Mouse (Mus musculus): ENCODE measurements around the gene Gcnt7. TPM values are rescaled to one million over a fixed set of nuclear protein-coding genes. Genes with fewer than 3 reads are reported as not detected.
A peak's percentile ranks its signal among the peaks of the same experiment; 100 is the strongest.

Gcnt7 gene
- polyA plus RNA-seq, 1 experiment from 2014 or later, result 1.5 TPM

- H3K9ac ChIP-seq (replicated peaks; ENCODE audit: low read length), result no peak overlapping the region
- H3K4me2 ChIP-seq (replicated peaks; ENCODE audit: low read depth, low read length), result no peak overlapping the region
- H3K27me3 ChIP-seq (ENCODE audit: insufficient read depth, low read length), result no peaks in the 10 kb centered on the region
- 8% methylated on average over 4 of the region's 4 CpGs for WGBS
- peaks cover 20% of the 10 kb centered on the region for H3K4me1 ChIP-seq (ENCODE audit: insufficient read depth, low read length)
- H3K27ac ChIP-seq (ENCODE audit: low read length), result peak overlapping the region; percentile 67
- H3K36me3 ChIP-seq (ENCODE audit: insufficient read depth, low read length), result no peaks in the 10 kb centered on the region
- H3K4me3 ChIP-seq (ENCODE audit: low read length), result no peak overlapping the region
- H3K9me3 ChIP-seq (ENCODE audit: low read length), result no peaks in the 10 kb centered on the region
- peak; percentile 77 for ATAC-seq (ENCODE audit: low FRiP score, low TSS enrichment)
Observed at GRCm38 (mm10) chr2:172413273-172413672, 45.1 kb downstream of the Gcnt7 start.

GRCm38 (mm10) chr2:172412454-172412853 is 45.9 kb downstream of the Gcnt7 start:
- WGBS, result 7% methylated on average over 9 of the region's 9 CpGs
- Histone ChIP-seq H3K9me3 (ENCODE audit: low read length) (no peaks in the 10 kb centered on the region), H3K4me3 (ENCODE audit: low read length) (no peak overlapping the region), H3K27me3 (ENCODE audit: insufficient read depth, low read length) (no peaks in the 10 kb centered on the region), H3K4me1 (ENCODE audit: insufficient read depth, low read length) (peaks cover 20% of the 10 kb centered on the region), H3K9ac (replicated peaks; ENCODE audit: low read length) (no peak overlapping the region), H3K36me3 (ENCODE audit: insufficient read depth, low read length) (no peaks in the 10 kb centered on the region), H3K27ac (ENCODE audit: low read length) (peak overlapping the region; percentile 4; the same call in 1 of the 2 replicates), H3K4me2 (replicated peaks; ENCODE audit: low read depth, low read length) (peak overlapping the region; percentile 31)
- peak; percentile 86 for ATAC-seq (ENCODE audit: low FRiP score, low TSS enrichment)

GRCm38 (mm10) chr2:172411091-172411490 is 47.3 kb downstream of the Gcnt7 start:
- 0 out of 2 replicates have a peak, but pooled peaks have one; percentile 16 for ATAC-seq (ENCODE audit: low FRiP score, low TSS enrichment)

GRCm38 (mm10) chr2:172410686-172411085 is 47.7 kb downstream of the Gcnt7 start:
- H3K27me3 ChIP-seq (ENCODE audit: insufficient read depth, low read length), result no peaks in the 10 kb centered on the region
- H3K9me3 ChIP-seq (ENCODE audit: low read length), result no peaks in the 10 kb centered on the region
- no peak for ATAC-seq (ENCODE audit: low FRiP score, low TSS enrichment)
- no peak overlapping the region for H3K4me3 ChIP-seq (ENCODE audit: low read length)
- H3K27ac ChIP-seq (ENCODE audit: low read length), result no peak overlapping the region
- no peak overlapping the region for H3K4me2 ChIP-seq (replicated peaks; ENCODE audit: low read depth, low read length)
- H3K4me1 ChIP-seq (ENCODE audit: insufficient read depth, low read length), result peaks cover 20% of the 10 kb centered on the region
- H3K36me3 ChIP-seq (ENCODE audit: insufficient read depth, low read length), result no peaks in the 10 kb centered on the region
- H3K9ac ChIP-seq (replicated peaks; ENCODE audit: low read length), result no peak overlapping the region
- 82% methylated on average over 2 of the region's 2 CpGs for WGBS

More at GRCm38 (mm10) chr2:172411091-172411490, 47.3 kb downstream of the Gcnt7 start:
- H3K27ac ChIP-seq (ENCODE audit: low read length), result no peak overlapping the region
- no peaks in the 10 kb centered on the region for H3K9me3 ChIP-seq (ENCODE audit: low read length)
- no peaks in the 10 kb centered on the region for H3K27me3 ChIP-seq (ENCODE audit: insufficient read depth, low read length)
- peaks cover 20% of the 10 kb centered on the region for H3K4me1 ChIP-seq (ENCODE audit: insufficient read depth, low read length)
- no peak overlapping the region for H3K4me2 ChIP-seq (replicated peaks; ENCODE audit: low read depth, low read length)
- H3K36me3 ChIP-seq (ENCODE audit: insufficient read depth, low read length), result no peaks in the 10 kb centered on the region
- H3K9ac ChIP-seq (replicated peaks; ENCODE audit: low read length), result no peak overlapping the region
- 88% methylated on average over 11 of the region's 11 CpGs for WGBS
- no peak overlapping the region for H3K4me3 ChIP-seq (ENCODE audit: low read length)

GRCm38 (mm10) chr2:172407499-172407898 is 50.9 kb downstream of the Gcnt7 start:
- no peak overlapping the region for H3K4me2 ChIP-seq (replicated peaks; ENCODE audit: low read depth, low read length)

GRCm38 (mm10) chr2:172406173-172406572 is 52.2 kb downstream of the Gcnt7 start:
- Histone ChIP-seq H3K9ac (replicated peaks; ENCODE audit: low read length) (no peak overlapping the region), H3K4me1 (ENCODE audit: insufficient read depth, low read length) (no peaks in the 10 kb centered on the region), H3K9me3 (ENCODE audit: low read length) (no peaks in the 10 kb centered on the region), H3K4me3 (ENCODE audit: low read length) (no peak overlapping the region), H3K36me3 (ENCODE audit: insufficient read depth, low read length) (no peaks in the 10 kb centered on the region), H3K4me2 (replicated peaks; ENCODE audit: low read depth, low read length) (no peak overlapping the region), H3K27ac (ENCODE audit: low read length) (no peak overlapping the region), H3K27me3 (ENCODE audit: insufficient read depth, low read length) (no peaks in the 10 kb centered on the region)
- WGBS, result 56% methylated on average over 4 of the region's 4 CpGs
- ATAC-seq (ENCODE audit: low FRiP score, low TSS enrichment), result no peak

More at GRCm38 (mm10) chr2:172407499-172407898, 50.9 kb downstream of the Gcnt7 start:
- Histone ChIP-seq H3K9ac (replicated peaks; ENCODE audit: low read length) (no peak overlapping the region), H3K27me3 (ENCODE audit: insufficient read depth, low read length) (no peaks in the 10 kb centered on the region), H3K4me3 (ENCODE audit: low read length) (no peak overlapping the region), H3K27ac (ENCODE audit: low read length) (no peak overlapping the region), H3K36me3 (ENCODE audit: insufficient read depth, low read length) (no peaks in the 10 kb centered on the region), H3K4me1 (ENCODE audit: insufficient read depth, low read length) (peaks cover 5% of the 10 kb centered on the region; the same call in 1 of the 2 replicates), H3K9me3 (ENCODE audit: low read length) (no peaks in the 10 kb centered on the region)
- no peak for ATAC-seq (ENCODE audit: low FRiP score, low TSS enrichment)
- 77% methylated on average over 2 of the region's 2 CpGs for WGBS

GRCm38 (mm10) chr2:172405011-172405410 is 53.4 kb downstream of the Gcnt7 start:
- no peak overlapping the region for H3K9ac ChIP-seq (replicated peaks; ENCODE audit: low read length)
- H3K4me1 ChIP-seq (ENCODE audit: insufficient read depth, low read length), result no peaks in the 10 kb centered on the region
- H3K27ac ChIP-seq (ENCODE audit: low read length), result no peak overlapping the region
- no peaks in the 10 kb centered on the region for H3K27me3 ChIP-seq (ENCODE audit: insufficient read depth, low read length)
- WGBS, result 65% methylated on average over 3 of the region's 3 CpGs
- no peak overlapping the region for H3K4me3 ChIP-seq (ENCODE audit: low read length)
- ATAC-seq (ENCODE audit: low FRiP score, low TSS enrichment), result no peak
- no peaks in the 10 kb centered on the region for H3K9me3 ChIP-seq (ENCODE audit: low read length)
- H3K4me2 ChIP-seq (replicated peaks; ENCODE audit: low read depth, low read length), result no peak overlapping the region
- H3K36me3 ChIP-seq (ENCODE audit: insufficient read depth, low read length), result no peaks in the 10 kb centered on the region

- Histone ChIP-seq H3K4me3 (ENCODE audit: low read length) (no peak overlapping the region), H3K4me1 (ENCODE audit: insufficient read depth, low read length) (no peaks in the 10 kb centered on the region), H3K27me3 (ENCODE audit: insufficient read depth, low read length) (no peaks in the 10 kb centered on the region), H3K27ac (ENCODE audit: low read length) (no peak overlapping the region), H3K36me3 (ENCODE audit: insufficient read depth, low read length) (no peaks in the 10 kb centered on the region), H3K9me3 (ENCODE audit: low read length) (no peaks in the 10 kb centered on the region), H3K4me2 (replicated peaks; ENCODE audit: low read depth, low read length) (no peak overlapping the region), H3K9ac (replicated peaks; ENCODE audit: low read length) (no peak overlapping the region)
- no peak for ATAC-seq (ENCODE audit: low FRiP score, low TSS enrichment)
- 58% methylated on average over 7 of the region's 7 CpGs for WGBS
Observed at GRCm38 (mm10) chr2:172404239-172404638, 54.2 kb downstream of the Gcnt7 start.

GRCm38 (mm10) chr2:172401116-172401825 is 57.1 kb downstream of the Gcnt7 start:
- WGBS, result 64% methylated on average over 13 of the region's 13 CpGs
- ATAC-seq (ENCODE audit: low FRiP score, low TSS enrichment), result no peak
- Histone ChIP-seq H3K27ac (ENCODE audit: low read length) (no peak overlapping the region), H3K4me3 (ENCODE audit: low read length) (no peak overlapping the region), H3K4me1 (ENCODE audit: insufficient read depth, low read length) (no peaks in the 10 kb centered on the region), H3K36me3 (ENCODE audit: insufficient read depth, low read length) (no peaks in the 10 kb centered on the region), H3K9me3 (ENCODE audit: low read length) (no peaks in the 10 kb centered on the region), H3K4me2 (replicated peaks; ENCODE audit: low read depth, low read length) (no peak overlapping the region), H3K9ac (replicated peaks; ENCODE audit: low read length) (no peak overlapping the region), H3K27me3 (ENCODE audit: insufficient read depth, low read length) (no peaks in the 10 kb centered on the region)

Measured in kidney, embryonic 16.5 days (tissue).